Mouse (Mus musculus) CH12.LX (cell line): ENCODE data around the gene Gm2a. TPM values are rescaled to one million over a fixed set of nuclear protein-coding genes. Genes with fewer than 3 reads are reported as not detected.
A peak's percentile ranks its signal among the peaks of the same experiment; 100 is the strongest.

Experiments used
- DNase-seq: peaks from one replicate; pipeline ENCODE4 v3.0.0-alpha.2; 2013; ENCODE audit errors: extremely low read depth
- H3K27ac ChIP-seq: 2 replicates; pipeline ENCODE4 v1.5.1; 2012; ENCODE audit warnings: low read depth, mild to moderate bottlenecking, control low read depth, moderate library complexity; ENCODE audit not compliant: insufficient read depth
- H3K27me3 ChIP-seq: replicated peaks from 2 replicates; pipeline ENCODE3; 2012; ENCODE audit warnings: inconsistent platforms
- H3K36me3 ChIP-seq, 2 experiments: replicated peaks in 1 of 2; 2 replicates each; pipeline versions ENCODE3 to v1.6.1; 2012; ENCODE audit warnings: inconsistent platforms in 1 of 2, low read length in 1 of 2, mild to moderate bottlenecking in 1 of 2, mixed read lengths in 1 of 2, moderate library complexity in 1 of 2; ENCODE audit not compliant: control insufficient read depth in 1 of 2, insufficient read depth in 1 of 2
- H3K4me1 ChIP-seq, 2 experiments: 2 replicates each; pipeline ENCODE4 v1.6.1; 2012; ENCODE audit warnings: inconsistent platforms in 1 of 2, moderate library complexity in 1 of 2; ENCODE audit not compliant: insufficient read depth in 2 of 2, control insufficient read depth in 1 of 2
- H3K4me2 ChIP-seq: 2 replicates; pipeline ENCODE4 v1.6.1; 2012; ENCODE audit warnings: low read depth, mild to moderate bottlenecking, control low read depth; ENCODE audit not compliant: poor library complexity, insufficient read depth, severe bottlenecking
- H3K4me3 ChIP-seq, 3 experiments: fragments of 150-350 bp in 1 of 3; sonication (generic) in 1 of 3; replicated peaks in 1 of 3; 2 replicates each; pipeline versions ENCODE3 to v1.5.1; 2011 to 2012; ENCODE audit warnings: low read depth in 2 of 3, low read length in 2 of 3, mild to moderate bottlenecking in 2 of 3, moderate library complexity in 2 of 3, control low read depth in 1 of 3, improper control_type of control experiment in 1 of 3, inconsistent platforms in 1 of 3, mixed read lengths in 1 of 3; ENCODE audit not compliant: poor library complexity in 1 of 3
- H3K79me2 ChIP-seq: replicated peaks from 2 replicates; pipeline ENCODE4 v1.6.1; 2012; ENCODE audit warnings: mild to moderate bottlenecking, moderate library complexity; ENCODE audit not compliant: control insufficient read depth, poor library complexity, insufficient read depth, severe bottlenecking; ENCODE audit errors: extremely low read depth
- H3K9ac ChIP-seq: 2 replicates; pipeline ENCODE4 v1.6.1; 2012; ENCODE audit warnings: low read depth, mild to moderate bottlenecking, control low read depth, moderate library complexity; ENCODE audit not compliant: insufficient read depth
- H3K9me3 ChIP-seq: replicated peaks from 2 replicates; pipeline ENCODE3; 2012; ENCODE audit warnings: low read length, inconsistent platforms, mixed read lengths
- CHD1 ChIP-seq: IDR thresholded peaks from 2 replicates; pipeline ENCODE4 v1.6.1; 2012; ENCODE audit warnings: low read depth, low read length, improper control_type of control experiment, inconsistent platforms
- CTCF ChIP-seq, 2 experiments: IDR thresholded peaks in 1 of 2; conservative IDR thresholded peaks in 1 of 2; 2 replicates each; pipeline ENCODE4 v1.5.1; 2011 to 2012; ENCODE audit warnings: low read depth in 2 of 2, low read length in 2 of 2, improper control_type of control experiment in 1 of 2, inconsistent platforms in 1 of 2, mild to moderate bottlenecking in 1 of 2, moderate library complexity in 1 of 2
- E2F4 ChIP-seq: IDR thresholded peaks from 2 replicates; pipeline ENCODE4 v1.6.1; 2011; ENCODE audit warnings: low read depth, low read length, improper control_type of control experiment; ENCODE audit not compliant: insufficient replicate concordance
- EP300 ChIP-seq: IDR thresholded peaks from 2 replicates; pipeline ENCODE4 v1.6.1; 2011; ENCODE audit warnings: low read length, improper control_type of control experiment
- GABPA ChIP-seq: IDR thresholded peaks from 2 replicates; pipeline ENCODE4 v1.6.1; 2012; ENCODE audit warnings: low read depth, low read length, improper control_type of control experiment, inconsistent platforms; ENCODE audit not compliant: insufficient replicate concordance
- HCFC1 ChIP-seq: IDR thresholded peaks from 2 replicates; pipeline ENCODE4 v1.6.1; 2012; ENCODE audit warnings: low read depth, mild to moderate bottlenecking, inconsistent platforms, low read length, improper control_type of control experiment
- IRF4 ChIP-seq: IDR thresholded peaks from 2 replicates; pipeline ENCODE4 v1.6.1; 2014; ENCODE audit warnings: low read depth, mild to moderate bottlenecking, inconsistent platforms, low read length, improper control_type of control experiment
- JUND ChIP-seq: conservative IDR thresholded peaks from 2 replicates; pipeline ENCODE4 v1.6.1; 2011; ENCODE audit warnings: low read depth, low read length, improper control_type of control experiment
- KAT2A ChIP-seq: IDR thresholded peaks from 2 replicates; pipeline ENCODE4 v1.6.1; 2012; ENCODE audit warnings: low read length, improper control_type of control experiment, inconsistent platforms; ENCODE audit not compliant: insufficient replicate concordance
- MAX ChIP-seq: IDR thresholded peaks from 2 replicates; pipeline ENCODE4 v1.6.1; 2011; ENCODE audit warnings: low read length, improper control_type of control experiment
- MAZ ChIP-seq: IDR thresholded peaks from 2 replicates; pipeline ENCODE4 v1.6.1; 2012; ENCODE audit warnings: low read depth, mild to moderate bottlenecking, inconsistent platforms, low read length, improper control_type of control experiment, moderate library complexity
- MEF2A ChIP-seq: IDR thresholded peaks from 2 replicates; pipeline ENCODE4 v1.6.1; 2014; ENCODE audit warnings: low read depth, mild to moderate bottlenecking, inconsistent platforms, low read length, improper control_type of control experiment, borderline replicate concordance
- MYC ChIP-seq: IDR thresholded peaks from 2 replicates; pipeline ENCODE4 v1.6.1; 2011; ENCODE audit warnings: low read depth, mild to moderate bottlenecking, improper control_type of control experiment, low read length
- POLR2A ChIP-seq: IDR thresholded peaks from 2 replicates; pipeline ENCODE4 v1.6.1; 2011; ENCODE audit warnings: low read depth, mild to moderate bottlenecking, improper control_type of control experiment, low read length
- POLR2AphosphoS2 ChIP-seq: IDR thresholded peaks from 2 replicates; pipeline ENCODE4 v1.6.1; 2011; ENCODE audit warnings: low read depth, low read length, improper control_type of control experiment
- RAD21 ChIP-seq: IDR thresholded peaks from 2 replicates; pipeline ENCODE4 v1.6.1; 2011; ENCODE audit warnings: low read depth, mild to moderate bottlenecking, low read length, improper control_type of control experiment, moderate library complexity
- SMC3 ChIP-seq: IDR thresholded peaks from 2 replicates; pipeline ENCODE4 v1.6.1; 2011; ENCODE audit warnings: low read depth, low read length, improper control_type of control experiment
- TBP ChIP-seq: conservative IDR thresholded peaks from 2 replicates; pipeline ENCODE4 v1.6.1; 2011; ENCODE audit warnings: low read depth, low read length, improper control_type of control experiment
- TCF12 ChIP-seq: IDR thresholded peaks from 2 replicates; pipeline ENCODE4 v1.6.1; 2014; ENCODE audit warnings: low read depth, mild to moderate bottlenecking, inconsistent platforms, low read length, improper control_type of control experiment
- USF1 ChIP-seq: IDR thresholded peaks from 2 replicates; pipeline ENCODE4 v1.6.1; 2014; ENCODE audit warnings: low read depth, mild to moderate bottlenecking, inconsistent platforms, low read length, improper control_type of control experiment
- ZKSCAN1 ChIP-seq: IDR thresholded peaks from 2 replicates; pipeline ENCODE4 v1.6.1; 2012; ENCODE audit warnings: low read depth, inconsistent platforms, low read length, improper control_type of control experiment, borderline replicate concordance
- ZNF384 ChIP-seq: IDR thresholded peaks from 2 replicates; pipeline ENCODE4 v1.6.1; 2012; ENCODE audit warnings: low read depth, low read length, improper control_type of control experiment, inconsistent platforms
- dilution Hi-C: fragments of 300-500 bp; cut with MboI; formaldehyde crosslinking; loops from 2 replicates; pipeline ENCODE4 v1.14.3; 2020; ENCODE audit warnings: low sequenced_read_pairs; ENCODE audit not compliant: extremely low pct_unique_long_range_greater_than_20kb, extremely low pct_ligation_motif_present
- in situ Hi-C: fragments of 300-500 bp; cut with MboI; formaldehyde crosslinking; loops from 3 replicates; pipeline ENCODE4 v1.14.3; 2019; ENCODE audit warnings: low sequenced_read_pairs, low pct_ligation_motif_present, low pct_unique_long_range_greater_than_20kb, mixed read lengths
- polyA plus RNA-seq: library from polyadenylated mRNA; unstranded; fragments of >175 nt; gene quantifications from 2 replicates; pipeline ENCODE4 v1.2.1, GENCODE M21; 2012; ENCODE audit warnings: low read depth; ENCODE audit not compliant: insufficient read length
- total RNA-seq, 2 experiments: library from RNA; depleted of rRNA; stranded (reverse); fragments of 300-350 nt in 1 of 2; fragments of >200 nt in 1 of 2; gene quantifications; 2 replicates each; pipeline ENCODE4 v1.2.3; 2012 to 2014

Gene Gm2a
- total and polyA plus RNA-seq, 3 experiments, result 10.0 to 26.5 (median 25.6) TPM

GRCm38 (mm10) chr11:55085396-55085795 is 12.5 kb upstream of the Gm2a start:
- TF ChIP-seq MYC (no peak), TBP (no peak), CHD1 (no peak), HCFC1 (no peak), RAD21 (no peak), SMC3 (no peak), MAZ (no peak), GABPA (no peak), ZKSCAN1 (no peak), TCF12 (no peak), ZNF384 (no peak), IRF4 (no peak), E2F4 (no peak), EP300 (no peak), JUND (no peak), MEF2A (no peak; the same call in 1 of the 2 replicates), MAX (no peak), KAT2A (no peak), POLR2AphosphoS2 (no peak)
- peaks cover 1% of the 10 kb centered on the region for H3K27me3 ChIP-seq
- H3K9ac ChIP-seq, result no peak overlapping the region
- no peaks in the 10 kb centered on the region for H3K36me3 ChIP-seq
- H3K4me1 ChIP-seq, result peaks cover 3 to 20% of the 10 kb centered on the region in 2 experiments; a peak in 3 of 4 replicates
- in situ Hi-C loops, result no loop called here
- no peaks in the 10 kb centered on the region for H3K79me2 ChIP-seq
- H3K4me3 ChIP-seq, result no peak overlapping the region
- dilution Hi-C loops, result no loop called here
- no peak for DNase-seq
- no peaks in the 10 kb centered on the region for H3K9me3 ChIP-seq
- H3K27ac ChIP-seq, result no peak overlapping the region
- no peak overlapping the region for H3K4me2 ChIP-seq

GRCm38 (mm10) chr11:55087006-55087405 is 10.9 kb upstream of the Gm2a start:
- in situ Hi-C loops (no loop called here), dilution Hi-C loops (no loop called here)
- Histone ChIP-seq H3K9me3 (no peaks in the 10 kb centered on the region), H3K4me1 (peaks cover 3 to 20% of the 10 kb centered on the region in 2 experiments; a peak in 3 of 4 replicates), H3K79me2 (no peaks in the 10 kb centered on the region), H3K9ac (no peak overlapping the region), H3K4me2 (no peak overlapping the region), H3K27me3 (peaks cover 1% of the 10 kb centered on the region), H3K36me3 (no peaks in the 10 kb centered on the region), H3K4me3 (no peak overlapping the region), H3K27ac (no peak overlapping the region)
- peak; percentile 60 for DNase-seq
- no peak for TF ChIP-seq POLR2A
- TF ChIP-seq RAD21, result peak; percentile 53
- TF ChIP-seq MAZ, result no peak
- TF ChIP-seq USF1, result no peak
- peak; percentile 50 to 69; a peak in 3 of 4 replicates for TF ChIP-seq CTCF (conservative IDR thresholded peaks at IDR 0.05 in 1 of 2, IDR thresholded peaks at IDR 0.05 in 1 of 2; ENCODE audit: low read depth in 2 of 2, low read length in 2 of 2)
- peak; percentile 46 for TF ChIP-seq SMC3
